Mouse (Mus musculus): Measurements from ENCODE around the gene Pdzd3. TPM values are rescaled to one million over a fixed set of nuclear protein-coding genes. Genes with fewer than 3 reads are reported as not detected.

The Pdzd3 gene
- total RNA-seq, 1 experiment from 2014 or later: 0.30 TPM

DNA sequence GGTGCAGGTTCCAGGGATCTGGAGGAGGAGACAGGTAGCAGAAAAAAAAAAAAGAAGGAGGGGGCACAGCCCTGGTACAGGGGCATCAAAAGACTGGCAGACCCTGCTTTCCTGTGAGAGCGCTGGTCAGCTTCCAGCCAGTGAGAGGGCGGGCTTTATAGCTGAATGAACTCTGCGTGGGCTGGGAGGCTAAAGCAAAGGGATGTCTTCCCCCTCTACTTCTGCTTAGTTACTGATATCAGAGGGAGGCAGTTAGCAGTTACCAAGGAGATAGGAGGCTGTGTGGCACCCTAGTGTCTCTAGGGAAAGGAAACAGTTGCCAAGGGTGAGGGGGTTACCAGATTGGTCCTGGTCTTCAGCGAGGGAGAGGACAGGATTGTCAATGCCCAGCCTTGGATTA lies 826 bp downstream of the Pdzd3 start:
- DNase-seq: no peak

GRCm38 (mm10) chr9:44249181-44250146 lies 1.8 kb downstream of the Pdzd3 start:
- DNase-seq: peak; percentile 87

- DNase-seq: no peak
Observed at GRCm38 (mm10) chr9:44247907-44248306, 3.4 kb downstream of the Pdzd3 start.

DNA sequence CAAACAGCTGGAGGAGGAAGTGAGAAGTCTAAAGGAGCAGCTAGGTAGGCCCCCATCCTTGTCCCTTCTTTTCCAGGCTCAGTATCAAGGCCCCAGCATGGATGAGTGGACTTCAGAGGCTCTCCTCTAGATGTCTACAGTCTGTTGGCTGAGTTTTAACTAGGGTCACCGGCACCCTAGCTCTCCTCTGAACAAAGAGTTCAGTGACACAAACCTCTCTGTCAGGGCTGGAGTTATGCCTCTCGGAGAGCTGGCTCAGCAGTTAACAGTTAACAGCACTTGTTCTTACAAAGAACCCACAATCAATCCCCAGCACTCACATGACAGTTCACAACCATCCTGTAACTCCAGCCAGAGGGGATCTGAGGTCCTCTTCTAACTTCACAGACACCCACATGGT lies 7.7 kb downstream of the Pdzd3 start:
- no peak for DNase-seq

- DNase-seq: no peak
Observed at GRCm38 (mm10) chr9:44241418-44241817, 9.9 kb downstream of the Pdzd3 start.

GRCm38 (mm10) chr9:44240911-44241310 lies 10.4 kb downstream of the Pdzd3 start:
- DNase-seq: peak; percentile 77

DNA sequence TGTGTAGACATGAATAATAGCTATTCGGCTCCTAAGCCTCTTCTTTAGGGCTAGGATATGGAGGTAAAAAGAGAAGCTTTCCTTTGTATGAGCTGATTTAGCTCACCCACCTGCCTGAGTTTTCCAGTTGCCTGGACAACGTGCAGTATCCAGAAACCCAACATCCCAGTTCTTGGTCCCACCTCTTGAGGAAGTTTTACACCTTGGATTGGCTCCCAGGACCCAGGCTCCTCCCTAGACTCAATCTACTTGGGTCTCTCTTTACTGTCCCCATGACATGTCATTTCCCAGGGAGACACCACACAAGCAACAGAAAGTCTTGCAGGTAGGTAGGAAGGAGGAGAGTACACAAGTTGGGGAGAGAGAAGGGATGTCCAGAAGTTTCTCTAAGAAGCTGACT lies 10.9 kb downstream of the Pdzd3 start, which contains the start of gene Ccdc153:
Gene Ccdc153 (plus strand): TSS at position 278 of the 400 bp plus-strand sequence.
- DNase-seq: no peak

GRCm38 (mm10) chr9:44239447-44239846 lies 11.8 kb downstream of the Pdzd3 start:
- peak; percentile 75 for DNase-seq

DNA sequence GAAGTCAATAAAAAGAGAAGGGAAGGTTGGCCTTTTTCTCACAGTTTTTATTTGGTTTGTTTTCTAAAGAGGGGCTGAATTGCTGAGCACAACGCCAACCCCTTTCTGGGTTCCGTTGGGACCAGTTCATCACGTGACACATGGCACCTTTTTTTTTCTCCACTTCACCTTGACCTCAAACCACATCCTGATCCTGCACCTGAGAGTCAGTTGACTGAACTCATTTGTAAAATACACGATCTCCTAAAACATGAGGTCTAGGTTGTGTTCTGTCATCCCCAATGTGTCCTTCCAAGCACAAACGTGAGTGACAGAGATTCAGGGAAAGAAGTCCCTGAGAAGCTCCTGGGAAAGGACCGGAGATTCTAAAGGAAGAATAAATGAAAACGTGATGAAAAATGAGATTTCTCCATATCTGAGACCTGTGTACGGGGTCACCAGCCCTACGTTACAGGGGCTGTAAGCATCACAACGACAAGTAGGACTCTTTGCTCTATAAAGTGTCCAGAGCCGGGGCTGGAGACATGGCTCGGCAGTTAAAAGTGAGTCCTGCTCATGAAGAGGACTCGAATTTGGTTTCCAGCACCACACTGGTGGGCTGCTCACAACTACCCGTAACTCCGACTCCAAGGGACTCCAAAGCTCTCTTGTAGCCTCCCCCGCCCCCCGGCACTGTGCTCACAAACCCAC lies 12.6 kb downstream of the Pdzd3 start:
- no peak for DNase-seq

DNA sequence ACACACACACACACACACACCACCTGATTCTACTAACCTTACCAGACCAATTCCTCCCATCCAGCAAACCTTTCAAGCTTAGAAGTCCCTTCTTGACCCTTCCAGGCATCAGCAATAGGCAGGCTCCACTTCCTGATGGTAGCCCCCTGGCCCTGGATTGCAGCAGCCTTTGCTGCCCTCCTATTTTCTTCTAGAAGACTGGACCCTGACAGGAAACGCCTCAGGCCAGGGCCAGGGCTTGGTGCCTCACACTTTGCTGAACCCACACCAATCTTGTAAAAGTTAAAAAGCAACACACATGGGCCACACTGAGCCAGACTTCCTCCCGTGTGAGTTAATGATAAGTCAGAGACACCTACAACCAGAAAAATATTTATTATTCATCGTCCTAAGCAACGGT lies 14.1 kb downstream of the Pdzd3 start:
- no peak for DNase-seq

GRCm38 (mm10) chr9:44236601-44237000 lies 14.7 kb downstream of the Pdzd3 start:
- no peak for DNase-seq

DNA sequence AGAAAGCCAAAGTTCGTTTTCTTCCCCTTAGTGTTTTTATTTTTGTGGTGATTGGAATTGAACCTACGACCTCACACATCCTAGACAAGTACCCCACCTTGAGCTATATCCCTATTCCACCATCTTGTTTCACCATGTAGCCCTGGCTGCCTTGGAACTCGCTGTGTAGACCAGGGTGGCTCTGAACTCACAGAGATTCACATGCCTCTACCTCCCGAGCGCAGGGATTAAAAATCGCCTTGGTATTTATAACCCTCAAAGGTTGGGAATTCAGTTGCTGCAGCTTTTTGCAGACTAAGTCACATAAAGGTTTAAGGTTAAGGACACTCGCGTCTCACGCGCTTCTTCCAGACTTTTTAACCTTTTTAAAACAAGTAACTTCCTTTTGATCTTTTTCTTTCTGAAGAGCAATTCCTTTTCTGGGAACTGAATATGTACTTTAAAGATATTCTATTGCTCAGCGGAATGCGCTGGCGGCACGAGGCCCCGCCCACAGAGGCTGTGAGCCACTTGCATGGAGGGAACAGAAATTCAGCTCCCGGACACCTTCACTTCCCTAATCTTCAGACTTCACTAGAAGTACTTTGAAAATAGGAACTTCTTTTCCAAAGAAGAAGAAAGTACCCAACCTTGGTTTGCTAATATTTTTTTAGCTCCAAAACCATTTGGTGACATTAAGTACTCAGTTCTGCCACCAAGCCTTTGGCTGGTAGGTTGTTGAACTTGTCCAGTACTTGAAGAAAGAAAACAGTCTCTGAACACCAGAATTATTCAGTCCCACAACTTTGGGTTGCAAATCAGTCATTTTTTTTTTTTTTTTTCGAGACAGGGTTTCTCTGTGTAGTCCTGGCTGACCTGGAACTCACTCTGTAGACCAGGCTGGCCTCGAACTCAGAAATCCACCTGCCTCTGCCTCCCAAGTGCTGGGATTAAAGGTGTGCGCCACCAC lies 16.5 kb downstream of the Pdzd3 start:
- peak; percentile 76 for DNase-seq

DNA sequence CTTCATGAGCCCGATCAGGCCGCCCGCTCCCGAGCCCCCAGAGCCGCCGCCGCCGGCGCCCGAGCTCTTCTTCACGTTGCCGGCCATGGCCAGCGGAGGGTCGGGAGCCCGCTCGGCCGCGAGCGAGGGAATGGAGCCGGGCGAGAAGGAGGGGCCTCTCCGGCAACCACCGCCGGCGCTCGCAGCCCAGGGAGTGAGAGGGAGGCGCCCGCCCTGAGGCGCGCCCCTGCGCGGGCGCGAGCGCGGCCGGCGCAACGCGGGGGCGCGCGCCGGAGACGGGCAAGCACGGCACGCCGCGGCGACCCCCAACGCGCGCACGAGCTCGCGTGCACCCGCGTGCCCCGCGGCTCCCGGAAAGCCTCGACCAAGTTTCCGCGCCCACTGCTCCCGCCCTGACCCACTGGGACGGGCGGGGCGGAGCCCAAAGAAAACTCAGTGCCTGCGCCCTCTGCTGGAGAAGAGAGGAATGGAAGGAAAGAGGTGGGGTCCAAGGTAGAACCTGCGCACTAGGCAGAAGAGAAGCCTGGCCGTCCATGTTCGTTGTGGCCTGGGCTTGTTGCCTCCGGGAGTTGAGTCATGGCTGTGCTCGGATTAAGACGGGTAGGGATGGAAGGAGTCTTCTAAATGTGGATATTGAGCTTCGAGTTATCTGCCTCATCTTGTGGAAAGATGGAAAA lies 17.3 kb downstream of the Pdzd3 start, which contains the start of gene Cbl:
Gene Cbl (minus strand): TSS at position 248 of the 677 bp plus-strand sequence.
- DNase-seq: peak; percentile 99

DNA sequence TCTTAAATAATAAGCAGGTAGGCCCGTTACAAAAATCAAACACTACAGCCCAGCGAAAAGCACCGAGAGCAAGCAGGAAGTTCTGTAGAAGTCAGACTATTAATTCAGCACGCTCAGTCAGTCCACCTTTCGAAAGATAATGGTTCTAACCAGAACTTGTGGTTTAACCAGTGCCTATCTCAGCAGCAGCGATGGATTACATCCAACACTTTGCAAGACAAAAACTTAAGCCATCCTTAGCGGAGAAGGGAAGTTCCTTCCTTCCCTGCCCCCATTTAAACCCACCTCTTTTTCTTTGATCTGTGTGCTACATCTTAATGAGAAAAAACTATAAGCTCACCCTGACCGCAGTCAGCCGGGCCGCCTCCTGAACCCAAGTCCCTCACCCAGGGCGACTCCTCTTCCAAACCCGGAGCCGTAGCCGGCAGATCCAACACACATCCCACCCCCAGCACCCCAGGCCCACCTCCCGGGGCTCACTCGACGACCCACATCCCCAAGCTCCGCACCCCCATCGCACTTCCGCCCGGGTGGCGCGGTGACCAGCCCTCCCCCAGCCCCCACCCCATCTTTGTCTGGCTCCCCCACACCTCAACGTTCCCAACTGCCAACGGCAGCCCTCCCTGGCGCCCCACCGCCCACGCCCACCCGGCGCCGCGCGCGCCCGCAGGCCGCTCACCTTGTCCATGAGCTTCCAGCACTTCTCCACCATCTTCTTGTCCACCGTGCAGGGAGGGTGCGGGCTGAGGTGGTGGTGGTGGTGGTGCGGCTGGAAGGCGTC lies 18.1 kb downstream of the Pdzd3 start:
- peak; percentile 57 for DNase-seq

DNA sequence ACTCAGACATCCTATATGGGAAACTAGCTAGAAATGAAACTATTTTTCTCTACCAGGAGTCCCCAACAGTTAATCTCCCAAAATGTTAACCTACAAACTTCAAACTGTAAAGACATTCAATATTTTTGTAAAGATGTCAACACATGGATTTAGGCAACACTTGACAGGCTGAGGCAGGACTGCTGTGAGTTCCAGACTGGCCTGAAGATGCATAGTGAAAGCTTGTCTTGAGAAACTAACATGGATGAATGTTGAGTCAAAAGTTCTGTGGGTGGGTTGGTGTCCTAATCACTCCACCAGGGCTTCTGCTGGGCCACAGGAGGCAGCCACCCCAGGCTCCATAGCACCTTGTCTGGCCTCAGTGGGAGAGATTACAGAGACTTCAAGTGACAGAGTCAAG lies 19.7 kb downstream of the Pdzd3 start:
- no peak for DNase-seq

DNA sequence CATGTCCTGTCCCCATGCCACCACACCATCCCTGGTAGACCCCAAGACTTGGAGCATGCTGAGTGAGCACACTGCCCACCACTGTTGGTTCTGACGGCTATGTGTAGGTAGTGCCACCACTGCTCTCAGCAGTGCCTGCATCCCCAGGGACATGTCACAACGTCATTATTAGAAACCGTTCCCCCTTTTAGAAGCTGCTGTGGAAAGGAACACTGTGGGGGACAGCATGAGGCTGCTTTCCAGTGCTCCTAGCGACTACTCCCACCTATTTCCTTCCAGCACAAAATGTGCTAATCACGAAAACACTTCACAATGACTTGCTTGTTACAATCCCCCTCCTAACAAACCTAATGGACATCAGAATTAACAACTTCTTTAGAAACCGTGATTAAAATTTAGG lies 25.3 kb downstream of the Pdzd3 start:
- DNase-seq: no peak

DNA sequence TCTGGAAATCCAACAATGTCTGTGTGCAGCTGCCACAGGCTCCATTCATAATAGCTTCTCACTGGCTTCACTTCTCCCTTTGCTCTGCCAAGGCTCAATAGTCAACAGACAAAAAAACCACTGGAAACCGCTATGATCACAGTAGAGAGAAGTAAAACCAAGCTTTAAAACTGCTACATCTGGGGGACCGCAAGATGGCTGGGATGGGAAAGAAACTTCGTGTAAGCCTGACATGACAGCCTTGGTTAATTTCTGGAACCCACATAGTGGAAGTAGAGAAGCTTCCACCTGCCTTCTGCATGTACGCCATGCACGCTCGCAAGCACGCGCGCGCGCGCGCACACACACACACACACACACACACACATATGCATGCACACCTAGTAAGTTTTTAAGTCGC lies 37.7 kb downstream of the Pdzd3 start:
- DNase-seq: no peak

DNA sequence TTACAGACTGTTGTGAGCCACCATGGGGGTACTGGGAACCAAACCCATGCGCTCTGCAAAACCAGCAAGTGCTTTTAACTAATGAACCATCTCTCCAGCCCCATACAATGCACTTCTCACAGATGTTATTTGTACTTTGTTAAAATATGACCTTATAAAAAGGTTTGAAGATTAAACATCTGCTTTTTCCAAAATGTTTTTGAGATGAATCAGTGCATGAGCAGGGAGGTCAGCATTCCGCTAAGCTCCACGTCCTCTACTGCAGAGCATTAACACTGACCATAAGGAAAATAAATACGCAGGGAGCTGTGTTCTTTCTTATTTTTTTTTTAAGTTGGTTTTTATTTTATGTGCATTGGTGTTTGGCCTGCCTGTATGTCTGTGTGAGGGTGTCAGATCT lies 38.9 kb downstream of the Pdzd3 start:
- DNase-seq: no peak

GRCm38 (mm10) chr9:44209416-44209815 lies 41.9 kb downstream of the Pdzd3 start:
- no peak for DNase-seq

DNA sequence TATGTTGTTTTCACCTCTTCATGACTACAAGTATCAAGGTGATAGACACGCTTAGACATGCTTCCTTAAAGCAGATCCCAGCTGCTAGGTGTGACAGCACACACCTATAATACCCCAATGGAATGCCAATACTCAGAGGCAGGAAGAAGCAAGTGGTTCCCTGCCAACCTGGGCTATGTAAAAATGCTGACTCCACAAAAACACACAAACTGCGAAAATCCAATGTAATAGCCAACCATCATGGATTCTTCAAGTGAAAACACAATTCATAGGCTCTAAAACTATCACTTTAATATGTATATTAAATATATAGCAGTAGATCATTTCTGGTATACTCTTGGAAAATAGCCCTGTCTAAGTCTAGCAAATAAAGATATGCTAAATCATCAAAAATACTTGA lies 43.4 kb downstream of the Pdzd3 start:
- no peak for DNase-seq

DNA sequence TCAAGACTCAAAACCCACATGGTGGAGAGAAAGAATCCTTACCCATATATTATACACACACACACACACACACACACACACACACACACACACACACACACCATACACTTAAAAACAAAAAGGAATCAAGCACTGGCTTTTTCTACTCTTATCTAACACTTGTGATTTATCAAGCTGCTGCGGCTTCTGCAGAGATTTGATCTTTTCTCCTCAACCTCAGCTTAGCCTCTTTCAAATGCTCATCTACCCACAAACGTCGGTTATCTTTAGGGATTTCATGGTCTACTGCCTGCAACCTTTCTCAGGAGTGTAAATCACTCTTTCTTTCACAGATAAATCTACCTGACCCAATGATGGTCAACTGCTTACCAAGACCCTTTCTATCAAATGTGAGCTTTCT lies 50.8 kb downstream of the Pdzd3 start:
- DNase-seq: no peak

All from adrenal gland, postnatal 14 days (tissue).